Mouse (Mus musculus) ES-E14 (cell line): ENCODE results near the gene Zfp446.

Experiments used
- CHD2 ChIP-seq: IDR thresholded peaks from 2 replicates; pipeline ENCODE4 v1.6.1; 2014; ENCODE audit warnings: mild to moderate bottlenecking, low read depth, low read length, inconsistent platforms
- HCFC1 ChIP-seq: IDR thresholded peaks from 2 replicates; pipeline ENCODE4 v1.6.1; 2012; ENCODE audit warnings: low read length, inconsistent platforms, borderline replicate concordance; ENCODE audit not compliant: insufficient read depth
- MAFK ChIP-seq: IDR thresholded peaks from 2 replicates; pipeline ENCODE4 v1.6.1; 2014; ENCODE audit warnings: mild to moderate bottlenecking, low read depth, low read length, inconsistent platforms; ENCODE audit not compliant: insufficient read depth

DNA sequence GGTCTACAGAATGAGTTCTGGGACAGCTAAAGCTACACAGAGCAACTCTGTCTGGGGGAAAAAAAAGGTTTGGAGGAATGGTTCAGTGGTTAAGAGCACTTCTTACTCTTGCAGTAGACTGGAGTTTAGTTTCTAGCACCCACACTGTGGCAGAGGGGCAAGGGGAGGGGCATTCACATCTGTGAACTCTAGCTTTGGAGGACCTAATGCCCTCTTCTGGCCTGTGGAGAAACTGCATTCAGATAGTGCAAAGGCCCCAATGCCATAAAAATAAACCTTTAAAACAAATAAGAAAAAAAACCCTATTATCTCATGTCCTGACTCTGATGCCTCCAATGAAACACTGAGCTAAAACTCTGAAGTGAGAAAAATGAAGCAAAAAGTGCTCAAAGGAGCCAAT, 34.2 kb upstream of the Zfp446 start:
- no peak for TF ChIP-seq CHD2
- TF ChIP-seq MAFK: no peak
- TF ChIP-seq HCFC1: no peak
